Mouse (Mus musculus): ENCODE measurements around the gene Tesc. TPM values are rescaled to one million over a fixed set of nuclear protein-coding genes. Genes with fewer than 3 reads are reported as not detected.

The Tesc gene
- polyA plus RNA-seq (2012; rRNA removed): 8.7 and 21.5 TPM in 2 replicates

DNA sequence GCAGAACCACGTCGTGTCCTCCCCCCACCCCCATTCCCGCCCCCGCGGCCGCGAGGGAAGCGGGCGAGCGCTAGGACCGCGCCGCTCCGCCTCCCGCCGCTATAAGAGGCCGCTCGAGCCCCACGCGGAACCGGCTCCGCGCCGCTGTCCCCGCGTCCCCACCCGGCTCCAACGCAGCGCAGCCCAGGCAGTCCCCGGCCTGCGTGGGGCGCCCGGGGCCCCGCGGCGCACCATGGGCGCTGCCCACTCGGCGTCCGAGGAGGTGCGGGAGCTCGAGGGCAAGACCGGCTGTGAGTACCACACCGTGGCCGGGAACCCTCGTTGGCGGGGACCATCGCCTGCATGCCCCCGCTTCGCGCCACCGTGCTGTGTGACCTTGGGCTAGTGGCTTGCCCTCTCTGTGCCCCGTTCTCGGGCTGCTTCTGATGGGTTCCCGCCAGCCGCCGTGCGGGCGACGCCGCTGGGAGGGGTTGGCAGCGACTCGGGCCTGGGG is at the start of gene Tesc:
Gene Tesc, plus strand, starts transcription at position 46 of the 493 bp plus-strand sequence.

Other genes with a start within 250 kb of the Tesc start
- 3.3 and 4.1 TPM in 2 replicates for gene Nos1, start 246.7 kb upstream of the Tesc start, polyA plus RNA-seq (2012; rRNA removed)
- 124 and 141 TPM in 2 replicates for gene Fbxo21, start 51.0 kb upstream of the Tesc start, polyA plus RNA-seq (2012; rRNA removed)
- gene Fbxw8, start 127.7 kb downstream of the Tesc start, polyA plus RNA-seq (2012; rRNA removed): 86.6 and 90.9 TPM in 2 replicates
- 0.07 and 0.25 TPM in 2 replicates for gene Hrk, start 136.9 kb downstream of the Tesc start, polyA plus RNA-seq (2012; rRNA removed)
- gene Rnft2, start 217.4 kb downstream of the Tesc start, polyA plus RNA-seq (2012; rRNA removed): 6.6 and 9.3 TPM in 2 replicates
- gene 2410131K14Rik, start 217.5 kb downstream of the Tesc start, polyA plus RNA-seq (2012; rRNA removed): 12.6 and 15.3 TPM in 2 replicates